Mouse (Mus musculus): ENCODE data around the gene Atp6v0a2. TPM values are rescaled to one million over a fixed set of nuclear protein-coding genes. Genes with fewer than 3 reads are reported as not detected.
"Not testable (repeated sequence)": the region's sequence is repeated elsewhere in the genome, so short reads cannot be mapped to it uniquely, and the experiment has no call there.

The Atp6v0a2 gene
- polyA plus RNA-seq (2015; fragmentation: Nextera tagmentation; extraction: Ambion mirVana), result 12.6 and 12.9 TPM in 2 replicates

- under 1% methylated on average over 58 of the region's 58 CpGs for WGBS (ENCODE audit: insufficient replicate concordance)
- peak within 1 kb of the TSS; percentile 92 for H3K9ac ChIP-seq (ENCODE audit: low read depth, low read length)
- H3K27ac ChIP-seq (ENCODE audit: low read length), result peak within 1 kb of the TSS; percentile 81
- H3K9me3 ChIP-seq (replicated peaks; ENCODE audit: control insufficient read depth, low read length), result no peaks in the 10 kb centered on the region
- ATAC-seq (ENCODE audit: low read depth), result peak; percentile 95
- no peaks in the 10 kb centered on the region; the same call in 1 of the 2 replicates for H3K36me3 ChIP-seq (ENCODE audit: control insufficient read depth, insufficient read depth)
- H3K4me1 ChIP-seq (ENCODE audit: control insufficient read depth, low read depth, low read length), result peaks cover 18% of the 10 kb centered on the region
- peak within 1 kb of the TSS; percentile 90 for H3K4me3 ChIP-seq (ENCODE audit: low read depth, low read length)
- H3K27me3 ChIP-seq (ENCODE audit: control insufficient read depth, insufficient read depth, low read depth, low read length), result no peaks in the 10 kb centered on the region
- H3K4me2 ChIP-seq (ENCODE audit: low read depth, low read length), result peak within 1 kb of the TSS; percentile 97
Measured at GRCm38 (mm10) chr5:124628448-124629363, at the start of gene Atp6v0a2. Gene Atp6v0a2 (plus strand): TSS chr5:124628576.

DNA sequence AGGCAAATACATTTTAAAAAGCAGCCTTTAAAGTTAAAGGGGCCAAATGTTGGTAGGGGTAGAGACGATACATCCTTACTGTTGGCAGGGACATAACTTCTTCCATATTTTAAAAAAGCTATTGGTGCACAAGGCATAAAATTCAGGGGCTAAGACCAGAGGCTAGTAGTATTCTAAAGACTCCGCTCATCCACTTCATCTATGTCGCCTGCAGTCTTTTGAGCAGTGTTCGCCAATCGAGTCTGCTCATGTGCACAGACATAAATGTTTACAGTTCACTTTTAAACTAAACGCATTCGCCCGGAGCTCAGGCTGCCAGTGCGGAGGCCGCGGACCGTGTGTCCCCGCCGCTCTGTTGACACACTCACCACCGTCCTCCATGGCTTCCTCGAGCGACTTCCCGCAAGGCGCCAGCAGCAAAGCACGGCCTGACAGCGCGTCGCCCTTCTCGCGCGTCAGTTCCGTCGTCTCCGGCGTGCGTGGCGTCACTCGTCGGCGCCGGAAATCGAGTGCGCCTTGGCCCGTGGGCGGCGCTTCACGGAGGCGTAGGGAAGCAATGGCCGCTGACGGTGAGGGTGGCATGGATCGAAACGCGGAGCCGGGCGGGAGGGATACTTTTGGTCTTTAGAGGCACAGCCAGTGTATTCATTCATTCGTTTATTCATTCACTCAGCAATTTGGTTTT, 49.6 kb upstream of the Atp6v0a2 start, which contains the start of the genes Eif2b1 and Gtf2h3:
Gene Eif2b1, minus strand, starts transcription at position 499 of the 685 bp plus-strand sequence.
Gene Gtf2h3, plus strand, starts transcription at position 508 of the 685 bp plus-strand sequence.
- Histone ChIP-seq H3K27me3 (ENCODE audit: control insufficient read depth, insufficient read depth, low read depth, low read length) (no peaks in the 10 kb centered on the region), H3K4me3 (ENCODE audit: low read depth, low read length) (peak within 1 kb of the TSS; percentile 78), H3K27ac (ENCODE audit: low read length) (peak within 1 kb of the TSS; percentile 43; the same call in 1 of the 2 replicates), H3K9me3 (replicated peaks; ENCODE audit: control insufficient read depth, low read length) (no peaks in the 10 kb centered on the region), H3K4me1 (ENCODE audit: control insufficient read depth, low read depth, low read length) (peaks cover 18% of the 10 kb centered on the region), H3K4me2 (ENCODE audit: low read depth, low read length) (peak within 1 kb of the TSS; percentile 67), H3K36me3 (ENCODE audit: control insufficient read depth, insufficient read depth) (peaks cover 18% of the 10 kb centered on the region), H3K9ac (ENCODE audit: low read depth, low read length) (peak within 1 kb of the TSS; percentile 70)
- peak; percentile 93 for ATAC-seq (ENCODE audit: low read depth)
- 1% methylated on average over 51 of the region's 51 CpGs for WGBS (ENCODE audit: insufficient replicate concordance)

DNA sequence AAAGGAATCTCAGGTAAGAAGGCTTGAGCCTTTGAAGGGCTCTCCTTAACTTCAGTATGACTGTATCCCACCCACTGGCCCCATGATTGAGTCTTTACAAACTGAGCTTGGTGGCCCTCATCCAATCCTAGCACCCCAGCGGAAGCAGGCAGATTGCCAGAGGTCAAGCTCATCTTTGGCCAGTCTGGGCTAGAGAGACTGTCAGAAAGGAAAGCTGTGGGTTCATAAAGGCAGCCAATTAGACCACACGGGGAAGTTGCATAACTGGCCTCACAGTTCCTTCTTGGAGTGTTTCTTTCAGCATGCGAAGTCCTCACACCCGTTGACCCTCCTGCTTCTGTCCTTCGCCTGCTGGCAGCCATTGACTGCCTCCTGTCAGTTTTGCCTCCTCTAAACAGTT, 45.9 kb upstream of the Atp6v0a2 start:
- 44% methylated on average over 5 of the region's 5 CpGs for WGBS (ENCODE audit: insufficient replicate concordance)
- Histone ChIP-seq H3K4me3 (ENCODE audit: low read depth, low read length) (no peak overlapping the region), H3K9me3 (replicated peaks; ENCODE audit: control insufficient read depth, low read length) (no peaks in the 10 kb centered on the region), H3K4me1 (ENCODE audit: control insufficient read depth, low read depth, low read length) (peaks cover 18% of the 10 kb centered on the region), H3K9ac (ENCODE audit: low read depth, low read length) (no peak overlapping the region), H3K27me3 (ENCODE audit: control insufficient read depth, insufficient read depth, low read depth, low read length) (no peaks in the 10 kb centered on the region), H3K27ac (ENCODE audit: low read length) (no peak overlapping the region), H3K4me2 (ENCODE audit: low read depth, low read length) (no peak overlapping the region), H3K36me3 (ENCODE audit: control insufficient read depth, insufficient read depth) (peaks cover 3% of the 10 kb centered on the region; the same call in 1 of the 2 replicates)
- no peak for ATAC-seq (ENCODE audit: low read depth)

GRCm38 (mm10) chr5:124592768-124593167, 35.6 kb upstream of the Atp6v0a2 start:
- peaks cover 11% of the 10 kb centered on the region for H3K36me3 ChIP-seq (ENCODE audit: control insufficient read depth, insufficient read depth)
- H3K9ac ChIP-seq (ENCODE audit: low read depth, low read length), result no peak overlapping the region
- WGBS (ENCODE audit: insufficient replicate concordance), result 83% methylated on average over 3 of the region's 3 CpGs
- H3K27me3 ChIP-seq (ENCODE audit: control insufficient read depth, insufficient read depth, low read depth, low read length), result no peaks in the 10 kb centered on the region
- H3K4me3 ChIP-seq (ENCODE audit: low read depth, low read length), result no peak overlapping the region
- no peak for ATAC-seq (ENCODE audit: low read depth)
- no peaks in the 10 kb centered on the region for H3K4me1 ChIP-seq (ENCODE audit: control insufficient read depth, low read depth, low read length)
- H3K4me2 ChIP-seq (ENCODE audit: low read depth, low read length), result no peak overlapping the region
- H3K9me3 ChIP-seq (replicated peaks; ENCODE audit: control insufficient read depth, low read length), result no peaks in the 10 kb centered on the region
- H3K27ac ChIP-seq (ENCODE audit: low read length), result no peak overlapping the region

DNA sequence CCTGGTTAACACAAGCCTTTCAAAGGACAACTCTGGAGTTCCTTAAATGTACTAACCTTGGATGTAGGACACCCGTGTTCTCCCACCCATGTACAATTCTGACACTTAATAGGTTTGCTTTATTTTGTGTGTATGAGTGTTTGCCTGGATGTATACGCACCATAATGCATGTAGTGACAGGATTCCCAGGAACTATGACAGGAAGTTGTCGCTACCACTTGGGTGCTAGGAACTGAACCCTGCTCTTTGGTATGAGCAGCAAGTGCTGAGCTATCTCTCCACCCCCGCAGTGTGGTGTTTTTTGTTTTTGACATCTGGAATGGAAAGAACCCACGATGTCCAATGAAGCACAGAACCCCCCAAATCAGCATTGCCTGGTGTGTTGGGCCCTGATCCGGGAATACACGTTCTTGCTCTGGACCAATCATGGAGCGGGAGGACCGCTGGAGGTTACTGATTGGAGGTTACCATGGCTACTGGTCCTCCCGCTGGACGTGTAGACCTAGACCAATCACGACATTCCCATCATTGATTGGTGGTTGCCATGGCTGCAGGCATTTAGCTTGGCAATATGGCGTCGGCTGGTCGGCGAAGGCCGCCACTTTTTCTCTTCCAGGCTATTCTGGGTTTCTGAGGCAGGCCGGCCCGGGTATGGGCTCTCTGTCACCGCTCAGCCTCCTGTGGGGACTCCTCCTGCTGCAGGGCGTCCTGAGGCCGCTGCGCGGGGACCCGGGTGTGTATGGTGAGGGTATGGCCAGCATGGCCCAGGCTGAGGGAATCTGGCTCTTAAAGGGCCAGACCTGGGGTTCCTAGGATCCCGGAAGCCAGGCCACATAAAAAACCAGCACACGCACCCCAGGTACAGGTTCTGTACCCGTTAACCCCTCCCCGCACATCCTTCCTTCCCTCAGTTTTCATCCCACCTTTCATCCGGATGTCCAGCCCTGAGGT, 29.9 kb upstream of the Atp6v0a2 start:
- Histone ChIP-seq H3K27me3 (ENCODE audit: control insufficient read depth, insufficient read depth, low read depth, low read length) (no peaks in the 10 kb centered on the region), H3K4me2 (ENCODE audit: low read depth, low read length) (peak overlapping the region; percentile 84), H3K4me1 (ENCODE audit: control insufficient read depth, low read depth, low read length) (peaks cover 7% of the 10 kb centered on the region), H3K27ac (ENCODE audit: low read length) (no peak overlapping the region), H3K9ac (ENCODE audit: low read depth, low read length) (peak overlapping the region; percentile 50; the same call in 1 of the 2 replicates), H3K4me3 (ENCODE audit: low read depth, low read length) (peak overlapping the region; percentile 69), H3K36me3 (ENCODE audit: control insufficient read depth, insufficient read depth) (peaks cover 3% of the 10 kb centered on the region; the same call in 1 of the 2 replicates), H3K9me3 (replicated peaks; ENCODE audit: control insufficient read depth, low read length) (no peaks in the 10 kb centered on the region)
- 9% methylated on average over 30 of the region's 30 CpGs for WGBS (ENCODE audit: insufficient replicate concordance)
- ATAC-seq (ENCODE audit: low read depth), result peak; percentile 97

GRCm38 (mm10) chr5:124599726-124600125, 28.6 kb upstream of the Atp6v0a2 start:
- H3K27ac ChIP-seq (ENCODE audit: low read length); H3K4me1 ChIP-seq (ENCODE audit: control insufficient read depth, low read depth, low read length); ATAC-seq (ENCODE audit: low read depth); H3K36me3 ChIP-seq (ENCODE audit: control insufficient read depth, insufficient read depth); H3K4me3 ChIP-seq (ENCODE audit: low read depth, low read length); H3K9ac ChIP-seq (ENCODE audit: low read depth, low read length); H3K4me2 ChIP-seq (ENCODE audit: low read depth, low read length); H3K27me3 ChIP-seq (ENCODE audit: control insufficient read depth, insufficient read depth, low read depth, low read length); H3K9me3 ChIP-seq (replicated peaks; ENCODE audit: control insufficient read depth, low read length): not testable (repeated sequence)
- 30% methylated on average over 8 of the region's 8 CpGs for WGBS (ENCODE audit: insufficient replicate concordance)

DNA sequence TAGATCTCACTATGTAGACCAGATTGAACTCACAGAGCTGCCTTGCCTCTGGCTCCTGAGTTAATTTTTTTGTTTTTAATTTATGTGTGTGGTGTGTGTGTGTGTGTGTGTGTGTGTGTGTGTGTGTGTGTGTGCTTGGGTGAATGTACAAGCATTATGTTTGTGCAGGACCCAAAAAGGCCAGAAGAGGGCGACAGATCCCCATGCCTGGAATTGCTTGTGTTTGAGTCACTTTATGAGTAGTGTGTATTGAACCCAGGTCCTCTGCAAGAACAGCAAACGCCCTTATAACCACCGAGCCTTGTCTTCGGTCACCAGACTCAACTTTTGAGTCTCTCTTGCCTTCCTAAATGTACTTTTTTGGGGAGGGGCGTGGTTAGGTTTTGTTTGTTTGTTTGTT, 26.0 kb upstream of the Atp6v0a2 start:
- Histone ChIP-seq H3K9me3 (replicated peaks; ENCODE audit: control insufficient read depth, low read length) (no peaks in the 10 kb centered on the region), H3K27ac (ENCODE audit: low read length) (no peak overlapping the region)
- 48% methylated on average over 5 of the region's 5 CpGs for WGBS (ENCODE audit: insufficient replicate concordance)

GRCm38 (mm10) chr5:124604296-124604695, 24.1 kb upstream of the Atp6v0a2 start:
- H3K4me3 ChIP-seq (ENCODE audit: low read depth, low read length), result no peak overlapping the region
- H3K27ac ChIP-seq (ENCODE audit: low read length), result peak overlapping the region; percentile 67
- no peaks in the 10 kb centered on the region; the same call in 1 of the 2 replicates for H3K4me1 ChIP-seq (ENCODE audit: control insufficient read depth, low read depth, low read length)
- H3K4me2 ChIP-seq (ENCODE audit: low read depth, low read length), result no peak overlapping the region
- no peaks in the 10 kb centered on the region for H3K27me3 ChIP-seq (ENCODE audit: control insufficient read depth, insufficient read depth, low read depth, low read length)
- no peaks in the 10 kb centered on the region for H3K36me3 ChIP-seq (ENCODE audit: control insufficient read depth, insufficient read depth)
- WGBS (ENCODE audit: insufficient replicate concordance), result 60% methylated on average over 4 of the region's 4 CpGs
- H3K9me3 ChIP-seq (replicated peaks; ENCODE audit: control insufficient read depth, low read length), result no peaks in the 10 kb centered on the region
- 0 out of 2 replicates have a peak, but pooled peaks have one; percentile 4 for ATAC-seq (ENCODE audit: low read depth)
- no peak overlapping the region for H3K9ac ChIP-seq (ENCODE audit: low read depth, low read length)

More for the DNA sequence above, 26.0 kb upstream of the Atp6v0a2 start:
- peaks cover 7% of the 10 kb centered on the region for H3K4me1 ChIP-seq (ENCODE audit: control insufficient read depth, low read depth, low read length)
- no peak for ATAC-seq (ENCODE audit: low read depth)
- H3K27me3 ChIP-seq (ENCODE audit: control insufficient read depth, insufficient read depth, low read depth, low read length), result no peaks in the 10 kb centered on the region
- H3K9ac ChIP-seq (ENCODE audit: low read depth, low read length), result no peak overlapping the region
- no peak overlapping the region for H3K4me3 ChIP-seq (ENCODE audit: low read depth, low read length)
- no peak overlapping the region for H3K4me2 ChIP-seq (ENCODE audit: low read depth, low read length)
- H3K36me3 ChIP-seq (ENCODE audit: control insufficient read depth, insufficient read depth), result no peaks in the 10 kb centered on the region
